Mouse (Mus musculus) megakaryocyte-erythroid progenitor cell, adult 5-6 weeks (primary cell): ENCODE results near the gene Slain1. TPM values are rescaled to one million over a fixed set of nuclear protein-coding genes. Genes with fewer than 3 reads are reported as not detected.

Experiments used
- ATAC-seq: replicated peaks from 2 replicates; pipeline ENCODE4 v1.8.0; 2016; ENCODE audit warnings: mild to moderate bottlenecking, inconsistent platforms; ENCODE audit not compliant: severe bottlenecking, poor library complexity, low FRiP score, low TSS enrichment
- total RNA-seq, 2 experiments: library from RNA; stranded (forward) in 1 of 2; stranded (reverse) in 1 of 2; fragments of 200-1000, 215-1000 nt in 1 of 2; fragments of >200 nt in 1 of 2; fragmentation: Nextera tagmentation in 1 of 2; gene quantifications; 2 replicates each; pipeline ENCODE4 v1.2.3; 2014 to 2017

Gene Slain1
- total RNA-seq (2014; fragmentation: Nextera tagmentation) (2.5 and 2.9 TPM in 2 replicates), total RNA-seq (2017) (2.2 and 7.1 TPM in 2 replicates)

- peak; percentile 79 for ATAC-seq
Measured at GRCm38 (mm10) chr14:103649896-103650334, at the start of gene Slain1. Gene Slain1, plus strand, starts transcription at chr14:103650228.

GRCm38 (mm10) chr14:103608063-103608462, 42.0 kb upstream of the Slain1 start:
- ATAC-seq: no peak

GRCm38 (mm10) chr14:103613573-103614271, 36.3 kb upstream of the Slain1 start:
- ATAC-seq: no peak

GRCm38 (mm10) chr14:103614272-103614587, 35.8 kb upstream of the Slain1 start:
- ATAC-seq: no peak

GRCm38 (mm10) chr14:103619756-103620155, 30.3 kb upstream of the Slain1 start:
- ATAC-seq: no peak

GRCm38 (mm10) chr14:103621207-103621606, 28.8 kb upstream of the Slain1 start:
- no peak for ATAC-seq

GRCm38 (mm10) chr14:103626100-103626499, 23.9 kb upstream of the Slain1 start:
- no peak for ATAC-seq

GRCm38 (mm10) chr14:103629639-103630364, 20.2 kb upstream of the Slain1 start:
- no peak for ATAC-seq

GRCm38 (mm10) chr14:103630545-103630944, 19.5 kb upstream of the Slain1 start:
- 0 out of 2 replicates have a peak, but pooled peaks have one; percentile 47 for ATAC-seq

- no peak for ATAC-seq
Measured at GRCm38 (mm10) chr14:103643933-103644332, 6.1 kb upstream of the Slain1 start.

- no peak for ATAC-seq
Measured at GRCm38 (mm10) chr14:103647981-103648380, 2.0 kb upstream of the Slain1 start.

GRCm38 (mm10) chr14:103648623-103649255, 1.3 kb upstream of the Slain1 start:
- no peak for ATAC-seq

GRCm38 (mm10) chr14:103649302-103649701, 726 bp upstream of the Slain1 start:
- no peak for ATAC-seq

- ATAC-seq: peak; percentile 49
Measured at GRCm38 (mm10) chr14:103650413-103651101, 529 bp downstream of the Slain1 start.

GRCm38 (mm10) chr14:103651106-103651505, 1.1 kb downstream of the Slain1 start:
- ATAC-seq: 0 out of 2 replicates have a peak, but pooled peaks have one; percentile 11

GRCm38 (mm10) chr14:103651562-103651961, 1.5 kb downstream of the Slain1 start:
- ATAC-seq: no peak

GRCm38 (mm10) chr14:103652524-103652923, 2.5 kb downstream of the Slain1 start:
- ATAC-seq: no peak

- no peak for ATAC-seq
Measured at GRCm38 (mm10) chr14:103653800-103654199, 3.8 kb downstream of the Slain1 start.

GRCm38 (mm10) chr14:103655448-103655847, 5.4 kb downstream of the Slain1 start:
- ATAC-seq: no peak

- no peak for ATAC-seq
Measured at GRCm38 (mm10) chr14:103657876-103658275, 7.8 kb downstream of the Slain1 start.
